Mouse (Mus musculus): ENCODE results near the gene Tor3a. TPM values are rescaled to one million over a fixed set of nuclear protein-coding genes. Genes with fewer than 3 reads are reported as not detected.

Tor3a gene
- total and polyA plus RNA-seq, 3 experiments = 6.7 to 9.4 TPM; not detected in 1

GRCm38 (mm10) chr1:156641808-156642207 lies 32.3 kb downstream of the Tor3a start:
- Histone ChIP-seq H3K9me3 (replicated peaks; ENCODE audit: insufficient read depth, low read length) (no peaks in the 10 kb centered on the region), H3K4me3 (ENCODE audit: control insufficient read depth in 1 of 2, insufficient read depth in 1 of 2, low read depth in 2 of 2, low read length in 2 of 2) (no peak overlapping the region), H3K27me3 (ENCODE audit: control insufficient read depth in 1 of 2, insufficient read depth in 2 of 2, low read length in 2 of 2) (no peaks in the 10 kb centered on the region), H3K9ac (ENCODE audit: control insufficient read depth, low read depth, low read length, poor library complexity, severe bottlenecking) (no peak overlapping the region), H3K79me2 (ENCODE audit: control insufficient read depth, insufficient read depth, low read length, poor library complexity) (no peaks in the 10 kb centered on the region), H3K27ac (ENCODE audit: control insufficient read depth, low read depth, low read length) (no peak overlapping the region), H3K4me1 (ENCODE audit: control insufficient read depth in 1 of 2, insufficient read depth in 2 of 2, low read length in 2 of 2) (peaks cover 0 to 12% of the 10 kb centered on the region in 2 experiments; a peak in 3 of 4 replicates), H3K36me3 (ENCODE audit: control insufficient read depth in 1 of 2, insufficient read depth in 2 of 2, low read length in 2 of 2) (peaks cover 7 to 12% of the 10 kb centered on the region in 2 experiments)
- TF ChIP-seq EP300 (IDR thresholded peaks at IDR 0.05; ENCODE audit: low read depth in 1 of 2, low read length in 2 of 2) = peak; percentile 43 to 52; a peak in 2 of 4 replicates
- peak; percentile 23; the same call in 1 of the 2 replicates for TF ChIP-seq TAL1 (IDR thresholded peaks at IDR 0.05; ENCODE audit: low read length)
- TF ChIP-seq NRF1 (IDR thresholded peaks at IDR 0.05; ENCODE audit: insufficient read depth, low read depth, low read length, poor library complexity, severe bottlenecking) = no peak
- peak; percentile 50; the same call in 1 of the 2 replicates for TF ChIP-seq RCOR1 (IDR thresholded peaks at IDR 0.05; ENCODE audit: low read depth, low read length)
- TF ChIP-seq GATA1 (IDR thresholded peaks at IDR 0.05; ENCODE audit: low read depth, low read length) = peak; percentile 84
- TF ChIP-seq ZC3H11A (IDR thresholded peaks at IDR 0.05; ENCODE audit: low read depth, low read length) = no peak
- TF ChIP-seq TCF12 (IDR thresholded peaks at IDR 0.05; ENCODE audit: low read depth, low read length) = peak; percentile 71
- peak; percentile 90 for TF ChIP-seq ETS1 (IDR thresholded peaks at IDR 0.05; ENCODE audit: low read depth, low read length)
- peak; percentile 65 for TF ChIP-seq SIN3A (IDR thresholded peaks at IDR 0.05; ENCODE audit: low read length)
- no peak for TF ChIP-seq MYB (IDR thresholded peaks at IDR 0.05; ENCODE audit: low read depth, low read length)
- DNase-seq (ENCODE audit: low read depth, low spot score) = peak; percentile 54

- no peaks in the 10 kb centered on the region for H3K9me3 ChIP-seq (replicated peaks; ENCODE audit: insufficient read depth, low read length)
- H3K27me3 ChIP-seq (ENCODE audit: control insufficient read depth in 1 of 2, insufficient read depth in 2 of 2, low read length in 2 of 2) = no peaks in the 10 kb centered on the region
- H3K4me3 ChIP-seq (ENCODE audit: control insufficient read depth in 1 of 2, insufficient read depth in 1 of 2, low read depth in 2 of 2, low read length in 2 of 2) = no peak overlapping the region
- H3K9ac ChIP-seq (ENCODE audit: control insufficient read depth, low read depth, low read length, poor library complexity, severe bottlenecking) = no peak overlapping the region
- no peak for DNase-seq (ENCODE audit: low read depth, low spot score)
- H3K4me1 ChIP-seq (ENCODE audit: control insufficient read depth in 1 of 2, insufficient read depth in 2 of 2, low read length in 2 of 2) = peaks cover 0 to 12% of the 10 kb centered on the region in 2 experiments; a peak in 3 of 4 replicates
- H3K27ac ChIP-seq (ENCODE audit: control insufficient read depth, low read depth, low read length) = no peak overlapping the region
- peaks cover 7 to 12% of the 10 kb centered on the region in 2 experiments for H3K36me3 ChIP-seq (ENCODE audit: control insufficient read depth in 1 of 2, insufficient read depth in 2 of 2, low read length in 2 of 2)
- TF ChIP-seq CTCF (IDR thresholded peaks at IDR 0.05 in 2 of 3, conservative IDR thresholded peaks at IDR 0.05 in 1 of 3; ENCODE audit: control insufficient read depth in 1 of 3, insufficient read depth in 1 of 3, low read depth in 2 of 3, low read length in 3 of 3, poor library complexity in 1 of 3, severe bottlenecking in 1 of 3) = peak in 1 of 3 experiments; percentile 14; a peak in 1 of 6 replicates
- TF ChIP-seq SMC3 (IDR thresholded peaks at IDR 0.05; ENCODE audit: low read depth, low read length) = no peak
- no peaks in the 10 kb centered on the region for H3K79me2 ChIP-seq (ENCODE audit: control insufficient read depth, insufficient read depth, low read length, poor library complexity)
Observed at GRCm38 (mm10) chr1:156640577-156640976, 33.6 kb downstream of the Tor3a start.

GRCm38 (mm10) chr1:156639455-156639854 lies 34.7 kb downstream of the Tor3a start:
- Histone ChIP-seq H3K4me1 (ENCODE audit: control insufficient read depth in 1 of 2, insufficient read depth in 2 of 2, low read length in 2 of 2) (peaks cover 0 to 12% of the 10 kb centered on the region in 2 experiments; a peak in 3 of 4 replicates), H3K79me2 (ENCODE audit: control insufficient read depth, insufficient read depth, low read length, poor library complexity) (no peaks in the 10 kb centered on the region), H3K27me3 (ENCODE audit: control insufficient read depth in 1 of 2, insufficient read depth in 2 of 2, low read length in 2 of 2) (no peaks in the 10 kb centered on the region), H3K9ac (ENCODE audit: control insufficient read depth, low read depth, low read length, poor library complexity, severe bottlenecking) (no peak overlapping the region), H3K27ac (ENCODE audit: control insufficient read depth, low read depth, low read length) (no peak overlapping the region), H3K4me3 (ENCODE audit: control insufficient read depth in 1 of 2, insufficient read depth in 1 of 2, low read depth in 2 of 2, low read length in 2 of 2) (no peak overlapping the region), H3K36me3 (ENCODE audit: control insufficient read depth in 1 of 2, insufficient read depth in 2 of 2, low read length in 2 of 2) (peaks cover 12% of the 10 kb centered on the region in 2 experiments), H3K9me3 (replicated peaks; ENCODE audit: insufficient read depth, low read length) (no peaks in the 10 kb centered on the region)
- DNase-seq (ENCODE audit: low read depth, low spot score) = no peak
- TF ChIP-seq MYB (IDR thresholded peaks at IDR 0.05; ENCODE audit: low read depth, low read length) (no peak), USF2 (IDR thresholded peaks at IDR 0.05; ENCODE audit: borderline replicate concordance in 1 of 2, insufficient read depth in 1 of 2, low read depth in 1 of 2, low read length in 2 of 2) (no peak), RAD21 (IDR thresholded peaks at IDR 0.05; ENCODE audit: low read depth, low read length) (no peak), MAZ (IDR thresholded peaks at IDR 0.05; ENCODE audit: low read depth, low read length) (no peak), UBTF (IDR thresholded peaks at IDR 0.05; ENCODE audit: borderline replicate concordance, insufficient read depth, low read depth, low read length) (no peak), POLR2A (IDR thresholded peaks at IDR 0.05; ENCODE audit: control insufficient read depth in 1 of 2, insufficient read depth in 1 of 2, low read depth in 1 of 2, low read length in 2 of 2, poor library complexity in 1 of 2) (no peak), POLR2AphosphoS5 (IDR thresholded peaks at IDR 0.05; ENCODE audit: borderline replicate concordance, low read depth, low read length) (no peak), TAL1 (IDR thresholded peaks at IDR 0.05; ENCODE audit: low read length) (no peak), CHD2 (IDR thresholded peaks at IDR 0.05; ENCODE audit: low read length) (no peak), MXI1 (IDR thresholded peaks at IDR 0.05; ENCODE audit: low read depth, low read length) (no peak), JUND (IDR thresholded peaks at IDR 0.05; ENCODE audit: low read depth, low read length) (no peak), ETS1 (IDR thresholded peaks at IDR 0.05; ENCODE audit: low read depth, low read length) (no peak), ELF1 (IDR thresholded peaks at IDR 0.05; ENCODE audit: low read depth, low read length) (no peak), ZMIZ1 (IDR thresholded peaks at IDR 0.05; ENCODE audit: low read depth, low read length) (no peak), GABPA (IDR thresholded peaks at IDR 0.05; ENCODE audit: low read depth, low read length) (no peak), NELFE (IDR thresholded peaks at IDR 0.05; ENCODE audit: low read depth, low read length) (no peak), GATA1 (IDR thresholded peaks at IDR 0.05; ENCODE audit: low read depth, low read length) (no peak)
